Mouse (Mus musculus): ENCODE results near the gene Trh.

Gene Trh

DNA sequence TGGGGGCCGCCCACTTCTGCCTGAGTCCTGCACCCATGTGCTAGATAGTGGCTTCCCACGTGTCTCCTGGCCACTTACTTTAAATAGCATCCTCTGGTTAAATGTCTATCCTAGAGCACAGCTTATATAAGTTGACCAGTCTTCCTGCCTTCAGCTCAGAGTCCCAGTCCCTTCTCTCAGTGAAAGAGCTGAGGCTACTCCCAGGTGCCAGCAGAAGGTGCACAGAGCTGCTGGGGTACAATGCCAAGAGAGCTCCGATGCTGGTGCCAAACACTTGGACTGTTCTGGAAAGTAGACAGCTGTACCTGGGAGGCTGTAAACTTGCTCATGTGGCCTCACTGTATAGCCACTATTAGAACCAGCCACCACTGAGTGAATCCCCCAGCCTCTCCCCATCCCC is 22.4 kb downstream of the Trh start:
- no peak for DNase-seq (ENCODE audit: low read depth, low spot score)

DNA sequence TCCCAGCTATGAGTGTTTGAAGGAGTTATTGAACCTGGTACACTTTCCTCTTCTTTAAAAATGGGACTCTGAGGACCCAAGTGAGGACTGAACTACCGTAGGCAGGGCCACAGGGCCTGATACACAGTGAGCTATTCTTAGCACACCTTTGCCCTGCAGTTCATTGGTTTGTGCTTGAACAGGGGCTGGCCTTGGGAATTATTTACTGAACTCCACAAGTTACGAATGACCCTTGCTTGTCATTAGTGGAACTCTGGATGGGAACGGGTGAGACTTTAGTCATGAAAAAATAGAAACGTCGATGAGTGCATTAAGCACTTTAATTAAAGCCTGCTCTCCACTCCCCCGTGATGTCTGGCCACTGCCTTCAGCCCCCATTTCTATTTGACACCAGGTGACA is 22.8 kb downstream of the Trh start:
- no peak for DNase-seq (ENCODE audit: low read depth, low spot score)

DNA sequence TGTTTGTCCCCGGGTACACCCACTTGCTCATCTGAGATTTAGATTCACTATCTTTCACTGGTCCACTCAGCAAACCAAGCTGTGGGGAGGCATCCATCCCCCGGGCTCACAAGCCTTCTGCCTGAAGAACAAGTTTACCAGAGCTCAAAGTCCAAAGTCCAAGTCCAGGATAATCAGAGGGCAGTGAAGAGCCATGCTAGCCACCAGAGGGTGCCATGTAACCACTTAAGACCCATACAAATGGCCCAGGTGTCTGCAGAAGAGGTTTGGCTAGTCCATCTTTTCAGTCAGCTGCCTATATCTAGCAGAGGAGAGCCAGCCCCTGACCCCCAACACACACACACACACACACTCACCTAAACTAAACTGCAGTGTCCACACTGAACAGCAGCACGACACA is 25.0 kb downstream of the Trh start:
- DNase-seq (ENCODE audit: low read depth, low spot score): peak; percentile 72

DNA sequence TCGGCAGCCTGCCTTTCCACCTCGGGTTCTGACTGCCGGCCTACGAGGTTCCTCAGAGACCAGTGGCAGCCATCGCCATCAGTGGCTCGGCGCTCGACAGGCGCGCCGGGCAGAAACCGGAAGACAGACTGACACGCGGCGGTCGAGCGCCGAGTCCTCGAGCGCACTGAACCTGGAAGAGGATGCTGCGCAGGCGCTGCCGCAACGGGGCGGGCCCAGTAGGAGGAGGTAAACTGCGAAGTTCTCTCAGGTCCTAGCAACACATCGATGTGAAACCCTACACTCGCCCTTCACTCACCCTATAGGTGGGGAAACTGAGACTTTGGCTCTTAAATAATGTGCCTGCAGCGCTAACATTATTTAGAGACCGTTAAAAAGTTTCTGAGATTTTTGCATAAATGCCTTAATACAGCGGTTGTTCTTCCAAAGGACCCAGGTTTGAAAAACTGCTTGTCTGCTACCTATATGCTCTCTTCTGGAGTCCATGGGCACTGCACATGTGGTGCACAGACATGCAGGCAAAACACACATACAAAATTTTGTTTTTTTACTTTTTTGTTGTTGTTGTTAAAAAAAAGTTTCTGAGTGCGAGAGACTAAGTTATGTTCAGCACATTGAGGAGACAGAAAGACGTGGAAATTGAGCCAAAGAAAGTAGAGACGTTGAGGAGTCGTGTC is 29.5 kb downstream of the Trh start, which contains the start of gene Rbsn:
Gene Rbsn (minus strand): TSS at position 153 of the 677 bp plus-strand sequence.
- DNase-seq (ENCODE audit: low read depth, low spot score): peak; percentile 97

DNA sequence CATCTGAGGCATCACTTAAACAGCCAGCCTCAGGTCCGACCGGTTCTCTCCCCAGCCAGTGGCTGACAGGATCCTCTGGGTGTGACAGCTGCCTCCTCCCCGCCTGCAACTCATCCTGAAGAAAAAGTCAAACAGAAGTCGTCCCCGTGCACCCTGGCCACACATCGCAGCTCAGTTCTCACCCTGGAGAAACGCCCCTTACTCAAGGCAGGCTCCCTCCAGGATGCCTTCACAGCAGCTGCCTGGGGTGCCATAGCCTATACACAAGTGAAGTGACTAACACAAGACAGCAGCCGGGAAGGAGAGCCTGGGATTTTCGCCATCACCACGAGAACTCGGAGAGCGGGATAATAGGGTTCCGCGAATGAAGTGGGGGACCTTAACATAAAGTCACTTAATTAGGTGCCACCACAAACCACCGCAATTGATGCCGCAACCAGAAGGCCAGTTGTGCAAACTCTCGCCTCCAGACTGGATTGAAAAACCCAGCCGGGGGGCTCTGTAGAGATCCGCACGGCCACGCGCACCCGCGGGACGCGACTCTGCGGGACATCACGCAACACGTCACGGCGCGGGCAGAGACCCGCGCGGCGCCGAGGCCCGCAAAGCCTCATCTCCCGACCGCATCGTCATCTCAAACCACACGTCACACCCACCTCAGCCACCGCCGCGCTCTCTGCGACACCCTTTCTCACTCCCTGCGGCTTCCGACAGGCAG is 30.2 kb downstream of the Trh start:
- DNase-seq (ENCODE audit: low read depth, low spot score): peak; percentile 62

DNA sequence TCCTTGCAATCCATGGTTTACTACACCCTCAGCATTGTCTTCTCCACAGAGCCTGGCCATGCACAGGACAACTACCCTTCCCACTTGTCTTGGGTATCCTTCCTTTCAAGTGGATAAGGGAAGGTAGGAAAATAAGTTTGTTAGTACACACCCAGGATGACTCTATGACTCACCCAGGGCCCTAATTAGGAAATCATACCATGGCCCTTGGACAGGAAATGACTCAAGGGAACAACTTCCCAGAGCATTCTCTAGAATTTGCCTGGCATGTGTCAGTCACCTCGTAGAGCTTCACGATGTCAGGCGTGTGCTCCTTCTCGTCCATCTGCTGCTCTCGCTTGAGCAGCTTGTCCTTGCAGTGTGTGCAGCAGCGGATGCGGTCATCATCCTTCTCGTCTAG is 45.0 kb downstream of the Trh start:
- DNase-seq (ENCODE audit: low read depth, low spot score): peak; percentile 55

Data from 3T3-L1 (cell line).